ENCODE assay signal across 8 mouse cellular contexts in the genomic region with DNA sequence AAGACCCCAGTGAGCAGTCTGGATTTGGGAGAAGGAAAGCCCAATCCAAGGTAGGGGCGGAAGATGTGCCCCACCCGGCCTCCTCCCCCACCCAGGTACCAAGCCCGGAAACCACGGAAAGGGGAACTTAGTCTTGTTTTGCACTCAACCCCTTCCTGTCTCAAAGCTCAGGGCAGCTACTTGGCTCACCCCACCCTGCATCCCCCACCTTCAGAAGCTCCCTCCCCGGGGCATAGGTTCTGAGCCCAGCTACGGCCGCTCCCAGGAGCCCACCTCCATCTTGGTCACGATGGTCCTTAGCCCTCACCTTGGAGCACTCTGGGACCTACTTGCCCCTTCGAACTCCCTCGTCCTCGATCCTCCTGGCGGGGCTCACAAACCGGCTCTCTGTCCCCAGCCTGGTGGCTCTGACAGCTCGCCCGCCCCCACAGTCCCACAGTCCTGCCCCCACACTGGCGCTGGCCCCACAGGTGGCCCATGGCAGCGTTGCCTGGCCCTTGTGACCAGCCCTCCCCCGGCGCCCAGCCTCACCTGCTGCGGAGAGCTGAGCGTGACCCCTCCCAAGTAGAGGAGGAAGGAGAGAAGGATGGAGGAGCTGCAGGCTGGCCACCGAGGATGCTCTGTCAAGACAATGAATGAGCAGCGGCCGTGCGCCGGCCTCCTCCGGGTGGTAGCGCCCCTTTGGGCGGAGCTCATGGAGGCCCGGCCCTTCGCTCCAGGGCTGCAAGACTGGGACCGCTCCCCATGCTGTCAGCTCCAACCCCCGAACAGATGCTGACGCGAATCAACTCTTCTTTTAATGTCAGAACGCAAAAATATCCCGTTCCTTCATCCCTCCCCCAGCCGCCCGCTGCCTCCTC. TPM values are rescaled to one million over a fixed set of nuclear protein-coding genes. Genes with fewer than 3 reads are reported as not detected.
DNase-seq lines count a peak whose midpoint lies in the region; ATAC-seq lines count a peak whose summit lies in the region.

No protein-coding gene starts in this region.

- H3K27me3 ChIP-seq in embryonic facial prominence, embryonic 13.5 days, result peaks cover 40% of the 10 kb centered on the region
- peaks cover 53% of the 10 kb centered on the region for H3K27me3 ChIP-seq in heart, embryonic 12.5 days (replicated peaks)
- H3K27me3 ChIP-seq in liver, embryonic 15.5 days, result peaks cover 37% of the 10 kb centered on the region
- H3K27me3 ChIP-seq in stomach, embryonic 16.5 days (ENCODE audit: control insufficient read depth, insufficient read depth, low read length), result peaks cover 10% of the 10 kb centered on the region; the same call in 1 of the 2 replicates

- ATAC-seq in embryonic facial prominence, embryonic 13.5 days (ENCODE audit: insufficient number of reproducible peaks, insufficient read depth, low FRiP score, low TSS enrichment, low read depth), result peak; percentile 54
- no peak for ATAC-seq in heart, embryonic 12.5 days (ENCODE audit: insufficient number of reproducible peaks, low FRiP score)
- peak; percentile 39 for ATAC-seq in liver, embryonic 15.5 days (ENCODE audit: insufficient read depth)
- peak; percentile 68; the same call in 1 of the 2 replicates for ATAC-seq in stomach, embryonic 16.5 days (ENCODE audit: insufficient read depth, low FRiP score)

- 0 out of 2 replicates have a peak, but pooled peaks cover 3% of the 10 kb centered on the region for H3K9me3 ChIP-seq in embryonic facial prominence, embryonic 13.5 days
- H3K9me3 ChIP-seq in heart, embryonic 12.5 days (replicated peaks), result peaks cover 3% of the 10 kb centered on the region; the same call in 1 of the 2 replicates
- no peaks in the 10 kb centered on the region for H3K9me3 ChIP-seq in liver, embryonic 15.5 days (replicated peaks)
- 0 out of 2 replicates have a peak, but pooled peaks cover 3% of the 10 kb centered on the region for H3K9me3 ChIP-seq in stomach, embryonic 16.5 days (replicated peaks; ENCODE audit: control insufficient read depth, low read length)

- H3K4me3 ChIP-seq in embryonic facial prominence, embryonic 13.5 days, result peak overlapping the region; percentile 54
- H3K4me3 ChIP-seq in heart, embryonic 12.5 days, result peak overlapping the region; percentile 35
- H3K4me3 ChIP-seq in liver, embryonic 15.5 days (replicated peaks), result peak overlapping the region; percentile 56
- H3K4me3 ChIP-seq in stomach, embryonic 16.5 days (replicated peaks; ENCODE audit: low read length), result peak overlapping the region; percentile 46

- WGBS in embryonic facial prominence, embryonic 13.5 days, result 2% methylated on average over 39 of the region's 39 CpGs
- WGBS in heart, embryonic 12.5 days, result 4% methylated on average over 39 of the region's 39 CpGs
- 1% methylated on average over 39 of the region's 39 CpGs for WGBS in liver, embryonic 15.5 days (ENCODE audit: insufficient replicate concordance)
- 2% methylated on average over 39 of the region's 39 CpGs for WGBS in stomach, embryonic 16.5 days

- H3K4me1 ChIP-seq in embryonic facial prominence, embryonic 13.5 days, result peaks cover 20% of the 10 kb centered on the region
- peaks cover 26% of the 10 kb centered on the region for H3K4me1 ChIP-seq in heart, embryonic 12.5 days (replicated peaks)
- H3K4me1 ChIP-seq in liver, embryonic 15.5 days (replicated peaks), result peaks cover 42% of the 10 kb centered on the region
- peaks cover 16% of the 10 kb centered on the region for H3K4me1 ChIP-seq in stomach, embryonic 16.5 days (ENCODE audit: control insufficient read depth, insufficient read depth, low read length)

- peak overlapping the region; percentile 77 for H3K9ac ChIP-seq in embryonic facial prominence, embryonic 13.5 days
- H3K9ac ChIP-seq in heart, embryonic 12.5 days, result peak overlapping the region; percentile 27
- H3K9ac ChIP-seq in liver, embryonic 15.5 days, result peak overlapping the region; percentile 30; the same call in 1 of the 2 replicates
- peak overlapping the region; percentile 66 for H3K9ac ChIP-seq in stomach, embryonic 16.5 days (ENCODE audit: low read length)

- no peak overlapping the region for H3K27ac ChIP-seq in embryonic facial prominence, embryonic 13.5 days
- H3K27ac ChIP-seq in heart, embryonic 12.5 days (ENCODE audit: poor library complexity, severe bottlenecking), result no peak overlapping the region
- peak overlapping the region; percentile 78 for H3K27ac ChIP-seq in liver, embryonic 15.5 days (replicated peaks)
- H3K27ac ChIP-seq in stomach, embryonic 16.5 days (ENCODE audit: low read length), result peak overlapping the region; percentile 24; the same call in 1 of the 2 replicates

- peak; percentile 84 for DNase-seq in 416B (ENCODE audit: low read depth)
- peak; percentile 75 for DNase-seq in adrenal gland, postnatal 25 days
- DNase-seq in kidney, postnatal 4 days, result peak; percentile 77 to 84
- DNase-seq in neural tube, embryonic 10.5 days (ENCODE audit: extremely low spot score, low spot score), result peak; percentile 73

- 0 out of 2 replicates have a peak, but pooled peaks cover 6% of the 10 kb centered on the region for H3K36me3 ChIP-seq in embryonic facial prominence, embryonic 13.5 days
- no peaks in the 10 kb centered on the region for H3K36me3 ChIP-seq in heart, embryonic 12.5 days
- peaks cover 16% of the 10 kb centered on the region for H3K36me3 ChIP-seq in liver, embryonic 15.5 days (replicated peaks)
- no peaks in the 10 kb centered on the region for H3K36me3 ChIP-seq in stomach, embryonic 16.5 days (ENCODE audit: control insufficient read depth, insufficient read depth, low read length)

- H3K4me2 ChIP-seq in embryonic facial prominence, embryonic 13.5 days, result peak overlapping the region; percentile 98
- peak overlapping the region; percentile 66 for H3K4me2 ChIP-seq in heart, embryonic 12.5 days
- H3K4me2 ChIP-seq in liver, embryonic 15.5 days, result peak overlapping the region; percentile 68
- peak overlapping the region; percentile 76 for H3K4me2 ChIP-seq in stomach, embryonic 16.5 days (ENCODE audit: low read depth, low read length)

RNA-seq across cellular contexts. Expression of gene Coro1a, which starts 3.2 kb away (rescaled TPM):
- total RNA-seq in adrenal gland, postnatal 25 days (2021), result 3.5 and 8.0 TPM in 2 replicates
- polyA plus RNA-seq in embryonic facial prominence, embryonic 13.5 days (2015; fragmentation: Nextera tagmentation; extraction: Ambion mirVana), result 33.3 and 35.8 TPM in 2 replicates
- 9.2 and 9.8 TPM in 2 replicates for polyA plus RNA-seq in heart, embryonic 12.5 days (2016; fragmentation: Nextera tagmentation; extraction: Ambion mirVana)
- polyA plus RNA-seq in liver, embryonic 15.5 days (2015; fragmentation: Nextera tagmentation; extraction: Ambion mirVana), result 109 and 118 TPM in 2 replicates
- polyA plus RNA-seq in stomach, embryonic 16.5 days (2015; fragmentation: Nextera tagmentation; extraction: Ambion mirVana), result 45.8 and 55.5 TPM in 2 replicates

RNA-seq across cellular contexts. Expression of gene Slx1b, which starts 8.8 kb away (rescaled TPM):
- 12.8 and 17.5 TPM in 2 replicates for total RNA-seq in adrenal gland, postnatal 25 days (2021)
- 14.0 and 15.0 TPM in 2 replicates for polyA plus RNA-seq in embryonic facial prominence, embryonic 13.5 days (2015; fragmentation: Nextera tagmentation; extraction: Ambion mirVana)
- 6.9 and 7.5 TPM in 2 replicates for polyA plus RNA-seq in heart, embryonic 12.5 days (2016; fragmentation: Nextera tagmentation; extraction: Ambion mirVana)
- polyA plus RNA-seq in liver, embryonic 15.5 days (2015; fragmentation: Nextera tagmentation; extraction: Ambion mirVana), result 3.0 TPM in 2 replicates
- polyA plus RNA-seq in stomach, embryonic 16.5 days (2015; fragmentation: Nextera tagmentation; extraction: Ambion mirVana), result 9.0 and 9.5 TPM in 2 replicates

RNA-seq across cellular contexts. Expression of gene Bola2, which starts 9.2 kb away (rescaled TPM):
- total RNA-seq in adrenal gland, postnatal 25 days (2021), result 83.3 and 85.8 TPM in 2 replicates
- 105 and 139 TPM in 2 replicates for polyA plus RNA-seq in embryonic facial prominence, embryonic 13.5 days (2015; fragmentation: Nextera tagmentation; extraction: Ambion mirVana)
- polyA plus RNA-seq in heart, embryonic 12.5 days (2016; fragmentation: Nextera tagmentation; extraction: Ambion mirVana), result 102 and 120 TPM in 2 replicates
- polyA plus RNA-seq in liver, embryonic 15.5 days (2015; fragmentation: Nextera tagmentation; extraction: Ambion mirVana), result 71.8 and 82.7 TPM in 2 replicates
- polyA plus RNA-seq in stomach, embryonic 16.5 days (2015; fragmentation: Nextera tagmentation; extraction: Ambion mirVana), result 93.0 and 107 TPM in 2 replicates

RNA-seq across cellular contexts. Expression of gene Sult1a1, which starts 28.1 kb away (rescaled TPM):
- 29.6 and 31.0 TPM in 2 replicates for total RNA-seq in adrenal gland, postnatal 25 days (2021)
- polyA plus RNA-seq in embryonic facial prominence, embryonic 13.5 days (2015; fragmentation: Nextera tagmentation; extraction: Ambion mirVana), result 4.3 and 4.4 TPM in 2 replicates
- polyA plus RNA-seq in heart, embryonic 12.5 days (2016; fragmentation: Nextera tagmentation; extraction: Ambion mirVana), result 3.7 TPM in 2 replicates
- polyA plus RNA-seq in liver, embryonic 15.5 days (2015; fragmentation: Nextera tagmentation; extraction: Ambion mirVana), result 37.8 and 52.1 TPM in 2 replicates
- polyA plus RNA-seq in stomach, embryonic 16.5 days (2015; fragmentation: Nextera tagmentation; extraction: Ambion mirVana), result 11.9 and 13.0 TPM in 2 replicates

RNA-seq across cellular contexts. Expression of gene Mapk3, which starts 55.0 kb away (rescaled TPM):
- total RNA-seq in adrenal gland, postnatal 25 days (2021), result 142 and 170 TPM in 2 replicates
- polyA plus RNA-seq in embryonic facial prominence, embryonic 13.5 days (2015; fragmentation: Nextera tagmentation; extraction: Ambion mirVana), result 56.7 and 56.9 TPM in 2 replicates
- polyA plus RNA-seq in heart, embryonic 12.5 days (2016; fragmentation: Nextera tagmentation; extraction: Ambion mirVana), result 57.8 and 58.7 TPM in 2 replicates
- 20.0 and 23.5 TPM in 2 replicates for polyA plus RNA-seq in liver, embryonic 15.5 days (2015; fragmentation: Nextera tagmentation; extraction: Ambion mirVana)
- 94.8 and 109 TPM in 2 replicates for polyA plus RNA-seq in stomach, embryonic 16.5 days (2015; fragmentation: Nextera tagmentation; extraction: Ambion mirVana)

Comparison
In these comparisons a context has a peak if more than half of its experiments do, and no peak if none do; other contexts are left out.
1. H3K27ac ChIP-seq: peak in liver, embryonic 15.5 days (single experiment) and stomach, embryonic 16.5 days (single experiment); none in embryonic facial prominence, embryonic 13.5 days (single experiment) and heart, embryonic 12.5 days (single experiment).
2. H3K9ac ChIP-seq: peak in every context shown above with its lines; median percentile 77 in embryonic facial prominence, embryonic 13.5 days; 66 in stomach, embryonic 16.5 days; 30 in liver, embryonic 15.5 days; 27 in heart, embryonic 12.5 days.
3. Peak in every context shown above with its lines, with median percentiles within 50 percentile points of each other: DNase-seq, H3K4me2 ChIP-seq and H3K4me3 ChIP-seq.